Comparison of ENCODE assay signal across 11 mouse cellular contexts in genomic region chr16:96235366-96235970, GRCm38 (mm10). TPM values are rescaled to one million over a fixed set of nuclear protein-coding genes. Genes with fewer than 3 reads are reported as not detected.
A peak's percentile ranks its signal among the peaks of the same experiment; 100 is the strongest.
DNase-seq lines count a peak whose midpoint lies in the region; ATAC-seq and TF ChIP-seq lines count a peak whose summit lies in the region.
"Had no signal": no experiment of that assay in that cellular context is flagged by ENCODE, and none has a peak within 500 bp of the region (broad histone marks: within the 10 kb centered on the region; RNA-seq: fewer than 3 reads in every experiment).

TSS of gene B3galt5 (plus strand) at chr16:96235801.

- DNase-seq in left cerebral cortex, adult 8-10 months (ENCODE audit: low spot score in 2 of 2) = no peak
- DNase-seq in left cerebral cortex, postnatal 10 days (ENCODE audit: extremely low spot score in 1 of 2, low spot score in 2 of 2) = no peak
- DNase-seq in forebrain, embryonic 10.5 days (ENCODE audit: extremely low spot score, low spot score) = no peak
- DNase-seq in layer of hippocampus, postnatal 10 days (ENCODE audit: low spot score in 2 of 2) = no peak
- peak; percentile 60 for DNase-seq in midbrain, postnatal 0 days (ENCODE audit: low spot score)
- DNase-seq in cerebellum, postnatal 4 days (ENCODE audit: low spot score in 2 of 2) = no peak
- DNase-seq in lung, postnatal 10 days = no peak
- no peak for DNase-seq in lung, postnatal 14 days

- TF ChIP-seq CTCF in midbrain, postnatal 0 days (IDR thresholded peaks at IDR 0.05) = no peak

- peaks cover 11% of the 10 kb centered on the region for H3K4me1 ChIP-seq in forebrain, embryonic 10.5 days
- 0 out of 2 replicates have a peak, but pooled peaks cover 4% of the 10 kb centered on the region for H3K4me1 ChIP-seq in midbrain, postnatal 0 days (ENCODE audit: insufficient read depth, low read length)
- H3K4me1 ChIP-seq: heart, embryonic 13.5 days; liver, embryonic 15.5 days had no signal

- intact Hi-C loops in left cerebral cortex, postnatal 10 days (cut with DNase I) = no loop called here

- H3K4me2 ChIP-seq in midbrain, postnatal 0 days (ENCODE audit: low read depth, low read length, poor library complexity, severe bottlenecking) = peak within 1 kb of the TSS; percentile 37
- H3K4me2 ChIP-seq: heart, embryonic 13.5 days; liver, embryonic 15.5 days had no signal

- no peak within 1 kb of the TSS for H3K4me3 ChIP-seq in forebrain, embryonic 10.5 days
- no peak within 1 kb of the TSS for H3K4me3 ChIP-seq in midbrain, postnatal 0 days (ENCODE audit: low read depth, low read length)
- H3K4me3 ChIP-seq: heart, embryonic 13.5 days; liver, embryonic 15.5 days had no signal

- no peaks in the 10 kb centered on the region for H3K9me3 ChIP-seq in forebrain, embryonic 10.5 days
- H3K9me3 ChIP-seq in midbrain, postnatal 0 days (ENCODE audit: low read length) = no peaks in the 10 kb centered on the region
- H3K9me3 ChIP-seq: heart, embryonic 13.5 days; liver, embryonic 15.5 days had no signal

- ATAC-seq in midbrain, postnatal 0 days (ENCODE audit: low FRiP score) = peak; percentile 68; the same call in 1 of the 2 replicates

- WGBS in forebrain, embryonic 10.5 days = 66% methylated on average over 17 of the region's 17 CpGs
- WGBS in midbrain, postnatal 0 days = 37% methylated on average over 17 of the region's 17 CpGs

- H3K27me3 ChIP-seq in forebrain, embryonic 10.5 days (ENCODE audit: poor library complexity, severe bottlenecking) = no peaks in the 10 kb centered on the region
- H3K27me3 ChIP-seq in midbrain, postnatal 0 days (ENCODE audit: insufficient read depth, low read length) = no peaks in the 10 kb centered on the region
- H3K27me3 ChIP-seq: heart, embryonic 13.5 days; liver, embryonic 15.5 days had no signal

- H3K9ac ChIP-seq in midbrain, postnatal 0 days (replicated peaks; ENCODE audit: low read length, poor library complexity, severe bottlenecking) = peak within 1 kb of the TSS; percentile 0; the same call in 1 of the 2 replicates
- H3K9ac ChIP-seq: heart, embryonic 13.5 days; liver, embryonic 15.5 days had no signal

- peak within 1 kb of the TSS; percentile 72 for H3K27ac ChIP-seq in forebrain, embryonic 10.5 days
- H3K27ac ChIP-seq in midbrain, postnatal 0 days (ENCODE audit: low read depth, low read length) = peak within 1 kb of the TSS; percentile 80
- H3K27ac ChIP-seq: heart, embryonic 13.5 days; liver, embryonic 15.5 days had no signal

- H3K36me3 ChIP-seq in forebrain, embryonic 10.5 days (replicated peaks) = no peaks in the 10 kb centered on the region
- H3K36me3 ChIP-seq in midbrain, postnatal 0 days (ENCODE audit: insufficient read depth, low read length) = no peaks in the 10 kb centered on the region
- H3K36me3 ChIP-seq: heart, embryonic 13.5 days; liver, embryonic 15.5 days had no signal

RNA-seq across cellular contexts. Expression of gene B3galt5, which starts in this region (rescaled TPM):
- 10 to 100 TPM; 40.5 to 45.0 (median 41.1) TPM for total RNA-seq in left cerebral cortex, adult 8-10 months (2022)
- total RNA-seq in left cerebral cortex, postnatal 10 days (2021) = 1 to 10 TPM; 5.1 to 7.5 TPM
- polyA plus RNA-seq in forebrain, embryonic 10.5 days (2016; fragmentation: Nextera tagmentation; extraction: Ambion mirVana) = 0.10 and 0.11 TPM in 2 replicates
- 10 to 100 TPM; 16.7 to 17.2 TPM for total RNA-seq in layer of hippocampus, postnatal 10 days (2021)
- 9.0 and 12.1 TPM in 2 replicates for total RNA-seq in midbrain, postnatal 0 days (2014; rRNA removed)
- polyA plus RNA-seq in midbrain, postnatal 0 days (2015; fragmentation: Nextera tagmentation; extraction: Ambion mirVana) = 5.9 and 6.1 TPM in 2 replicates
- total RNA-seq: MEL had no signal
